Mouse (Mus musculus) cerebellum, adult 9-10 months (tissue): ENCODE results near the gene Igfn1.

Experiments used
- DNase-seq: peaks from one replicate; pipeline ENCODE4 v3.0.0; 2022

Igfn1 gene

GRCm38 (mm10) chr1:136006292-136006748, at the start of gene Igfn1:
Gene Igfn1 (minus strand): TSS chr1:136006342.
- no peak for DNase-seq

DNA sequence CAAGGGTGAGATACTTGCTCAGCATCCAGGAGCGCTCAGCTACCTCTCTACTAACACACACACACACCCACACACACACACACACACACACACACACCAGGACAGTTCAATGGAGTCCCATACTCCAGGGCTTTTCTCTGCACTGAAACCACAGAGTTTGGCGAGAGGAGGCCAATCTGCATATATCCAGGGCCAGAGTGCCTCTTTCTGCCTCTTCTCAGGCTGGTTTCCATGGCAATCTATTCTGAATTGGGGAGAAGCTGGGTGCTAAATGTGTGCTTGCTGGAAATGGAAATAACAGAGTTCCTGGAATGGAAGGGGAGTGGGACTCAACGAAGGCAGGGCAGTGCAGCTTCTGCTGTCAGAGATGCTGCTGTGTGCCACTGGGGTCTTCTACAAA, 49.6 kb upstream of the Igfn1 start:
- no peak for DNase-seq

- DNase-seq = no peak
Measured at GRCm38 (mm10) chr1:136052547-136052946, 46.4 kb upstream of the Igfn1 start, which contains the start of gene Cacna1s. Gene Cacna1s (plus strand): TSS chr1:136052750.

- DNase-seq = peak; percentile 84
Measured at GRCm38 (mm10) chr1:136051465-136051864, 45.3 kb upstream of the Igfn1 start.

GRCm38 (mm10) chr1:136051013-136051315, 44.8 kb upstream of the Igfn1 start:
- DNase-seq = no peak

GRCm38 (mm10) chr1:136050312-136051012, 44.3 kb upstream of the Igfn1 start, which contains the start of gene Ascl5:
Gene Ascl5 (plus strand): TSS chr1:136050804.
- DNase-seq = no peak

- DNase-seq = no peak
Measured at GRCm38 (mm10) chr1:136047894-136048293, 41.8 kb upstream of the Igfn1 start.

DNA sequence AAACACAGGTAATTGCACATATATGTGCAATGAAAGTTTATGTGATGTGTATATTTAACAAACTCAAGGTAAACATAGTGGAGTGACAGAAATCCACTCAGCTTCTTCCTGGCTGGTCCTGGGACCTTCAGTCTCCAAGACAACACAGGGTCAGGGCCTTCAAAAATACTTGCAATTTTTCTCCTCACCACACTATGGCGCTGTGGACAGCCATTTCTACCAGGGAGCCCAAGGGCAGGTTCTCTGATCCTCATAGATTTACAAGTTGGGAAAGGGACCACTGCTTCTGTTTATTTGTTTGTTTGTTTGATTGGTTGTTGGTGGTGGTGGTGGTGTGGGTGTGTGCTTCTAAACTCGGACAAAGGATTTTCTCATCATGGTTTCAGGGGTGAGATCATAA, 41.3 kb upstream of the Igfn1 start:
- peak; percentile 31 for DNase-seq

GRCm38 (mm10) chr1:136045774-136046173, 39.6 kb upstream of the Igfn1 start:
- DNase-seq = peak; percentile 56

GRCm38 (mm10) chr1:136040874-136041273, 34.7 kb upstream of the Igfn1 start:
- DNase-seq = no peak

- DNase-seq = no peak
Measured at GRCm38 (mm10) chr1:136040452-136040851, 34.3 kb upstream of the Igfn1 start.

DNA sequence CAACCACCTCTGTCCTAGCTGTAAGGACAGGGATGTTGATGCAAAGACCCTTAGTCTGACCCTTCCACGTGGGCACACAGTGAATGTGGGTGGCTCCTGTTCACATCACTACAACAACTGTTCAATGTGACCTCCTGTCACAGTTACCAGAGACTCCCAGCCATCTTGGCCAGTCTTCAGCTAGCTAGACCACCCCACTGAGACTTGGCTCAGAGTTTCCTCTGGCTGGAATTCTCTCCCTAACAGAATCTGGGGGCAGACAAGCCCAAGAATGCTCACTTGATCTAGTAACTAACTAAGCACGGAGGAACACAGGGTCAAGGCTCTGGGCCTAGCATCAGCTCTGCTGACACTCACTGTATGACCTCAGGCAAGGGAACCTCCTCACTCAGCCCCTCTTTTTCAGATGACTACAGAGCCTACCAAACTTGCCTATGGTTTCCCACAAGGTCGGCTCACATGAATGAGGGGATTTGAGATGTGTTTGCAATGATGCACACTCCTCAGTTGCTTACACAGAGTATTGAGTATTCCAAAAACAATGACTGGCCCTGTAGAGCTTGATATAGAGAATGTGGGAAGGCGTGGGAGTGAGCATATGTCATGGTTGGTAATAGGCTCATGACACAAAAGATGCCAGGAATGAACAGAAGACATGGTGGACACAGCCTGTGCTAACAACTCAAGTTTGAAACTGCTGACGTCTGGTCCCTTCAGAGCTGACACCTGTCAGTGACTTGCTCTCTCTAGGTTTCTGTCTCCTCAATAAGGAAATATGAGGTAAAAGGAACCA, 32.8 kb upstream of the Igfn1 start:
- no peak for DNase-seq

DNA sequence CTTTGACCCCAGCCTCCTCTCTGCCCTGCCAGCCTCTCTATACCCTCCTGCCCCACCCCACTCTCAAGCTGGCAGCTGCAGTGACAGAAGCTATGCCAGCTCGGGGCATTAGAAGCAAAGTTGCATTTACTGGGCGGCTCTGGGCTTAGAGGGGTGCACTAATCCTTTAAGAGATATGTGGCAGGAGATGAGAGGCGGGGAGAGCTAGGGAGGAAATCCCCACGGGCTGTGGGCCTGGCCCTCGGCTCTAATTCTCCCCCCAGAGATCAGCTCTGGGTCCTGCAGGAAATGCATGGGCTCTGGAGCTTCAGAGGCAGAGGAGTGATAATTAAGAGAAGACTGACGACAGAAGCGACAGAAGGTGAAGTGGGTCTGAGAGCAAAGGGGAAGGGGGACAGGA, 26.8 kb upstream of the Igfn1 start:
- DNase-seq = no peak

GRCm38 (mm10) chr1:136031697-136032096, 25.6 kb upstream of the Igfn1 start:
- no peak for DNase-seq

DNA sequence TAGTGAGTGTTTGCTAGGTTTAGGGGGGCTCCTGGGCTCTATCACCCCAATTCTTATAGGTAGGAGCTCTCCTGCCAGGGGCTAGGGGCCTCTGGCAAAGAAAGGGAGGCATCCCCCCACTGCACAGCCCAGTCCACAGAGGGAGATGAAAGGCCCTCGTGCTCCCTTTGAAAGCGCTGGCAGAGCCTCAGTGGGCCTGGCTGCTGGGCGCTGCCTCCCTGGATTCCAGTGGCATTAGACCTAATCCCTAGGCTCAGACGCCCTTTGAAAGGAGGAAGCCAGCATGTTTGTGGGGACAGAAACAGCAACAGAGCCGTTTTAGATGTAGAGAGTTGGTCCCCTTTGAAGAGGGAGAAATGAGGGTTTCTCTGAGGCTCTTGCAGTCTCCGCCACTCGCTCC, 24.1 kb upstream of the Igfn1 start:
- no peak for DNase-seq

GRCm38 (mm10) chr1:136018390-136019189, 12.4 kb upstream of the Igfn1 start:
- DNase-seq = peak; percentile 66

DNA sequence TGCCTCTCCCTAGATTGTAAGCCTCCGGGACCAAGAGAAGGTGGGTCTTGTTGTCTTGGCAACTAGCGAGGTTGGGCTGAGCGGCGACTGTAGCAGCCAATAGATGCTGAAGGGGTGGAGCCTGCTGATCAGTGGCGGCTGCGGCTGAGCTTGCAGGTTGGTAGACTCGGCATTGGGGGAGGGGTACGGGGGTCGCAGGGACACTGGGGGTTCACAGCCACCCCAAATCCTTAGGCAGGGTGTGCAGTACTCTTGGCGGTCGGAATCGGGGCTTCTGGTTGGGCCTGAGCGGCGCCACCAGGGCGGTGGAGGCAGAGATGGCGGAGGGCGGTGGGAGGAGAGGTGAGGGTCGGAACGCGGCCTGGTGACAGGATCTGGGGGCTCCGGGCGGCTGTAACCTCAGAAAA, 11.8 kb upstream of the Igfn1 start:
- DNase-seq = peak; percentile 96

- no peak for DNase-seq
Measured at GRCm38 (mm10) chr1:136017307-136017706, 11.2 kb upstream of the Igfn1 start.

- DNase-seq = no peak
Measured at GRCm38 (mm10) chr1:136014796-136015502, 8.8 kb upstream of the Igfn1 start.

DNA sequence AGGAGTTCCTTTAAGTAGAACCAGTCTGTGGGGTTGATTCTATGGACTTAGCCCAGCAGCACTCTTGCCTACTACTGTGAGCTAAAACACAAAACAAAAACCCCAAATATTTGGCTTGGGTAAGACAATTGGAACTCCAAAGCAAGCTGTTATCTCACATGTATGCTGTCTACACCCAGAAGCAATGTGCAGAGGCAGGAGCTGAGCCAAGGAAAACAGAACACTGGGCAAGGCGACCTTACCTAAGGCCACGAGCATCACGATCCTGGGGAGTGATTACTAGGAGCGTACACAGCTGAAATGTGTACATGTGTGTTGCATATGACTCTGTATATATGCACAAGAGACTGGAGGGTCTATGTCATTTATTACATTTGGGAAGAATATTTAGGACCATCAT, 7.4 kb upstream of the Igfn1 start:
- no peak for DNase-seq

GRCm38 (mm10) chr1:136010247-136010646, 4.1 kb upstream of the Igfn1 start:
- DNase-seq = no peak

DNA sequence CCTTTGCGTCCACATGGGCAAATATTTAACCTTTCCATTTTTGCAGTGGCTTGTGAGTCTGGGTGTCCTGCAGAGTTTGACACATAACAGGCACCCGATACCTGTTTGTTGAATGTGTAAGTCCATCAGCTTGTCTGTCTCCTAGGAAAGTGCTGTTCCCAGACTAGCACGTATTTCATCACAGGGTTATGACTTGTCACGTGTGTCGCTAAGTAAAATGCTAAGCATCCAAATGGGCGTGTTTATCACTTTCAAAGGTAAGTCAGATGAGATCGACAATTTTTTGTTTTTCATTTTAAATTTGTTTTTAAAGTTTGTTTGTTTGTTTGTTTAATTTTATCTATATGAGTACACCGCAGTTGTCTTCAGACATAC, 2.0 kb upstream of the Igfn1 start:
- no peak for DNase-seq
